Mouse (Mus musculus) brain, embryonic 14.5 days (tissue): ENCODE data around the gene Rab5a. TPM values are rescaled to one million over a fixed set of nuclear protein-coding genes. Genes with fewer than 3 reads are reported as not detected.

Experiments used
- DNase-seq: peaks from one replicate; pipeline ENCODE4 v3.0.0-alpha.2; 2011; ENCODE audit warnings: low read depth
- CTCF ChIP-seq: fragments of 200-500 bp; IDR thresholded peaks from 2 replicates; pipeline ENCODE4 v1.5.1; 2012; ENCODE audit warnings: inconsistent platforms, mild to moderate bottlenecking, moderate library complexity, borderline replicate concordance; ENCODE audit not compliant: insufficient read depth, insufficient read length; ENCODE audit errors: extremely low read depth
- POLR2A ChIP-seq: fragments of 200-500 bp; IDR thresholded peaks from 2 replicates; pipeline ENCODE4 v1.6.1; 2012; ENCODE audit warnings: mild to moderate bottlenecking, inconsistent platforms, borderline replicate concordance; ENCODE audit not compliant: poor library complexity, insufficient read depth, insufficient read length, severe bottlenecking; ENCODE audit errors: extremely low read depth
- polyA plus RNA-seq: library from polyadenylated mRNA; depleted of rRNA; stranded (reverse); fragments of >200 nt; gene quantifications from 2 replicates; pipeline ENCODE4 v1.2.3, GENCODE M21; 2012; rRNA removed

Gene Rab5a
- polyA plus RNA-seq, result 53.6 and 64.6 TPM in 2 replicates

GRCm38 (mm10) chr17:53478858-53479603, at the start of gene Rab5a:
Gene Rab5a (plus strand): TSS chr17:53479234.
- TF ChIP-seq CTCF (no peak), POLR2A (peak; percentile 48; the same call in 1 of the 2 replicates)
- peak; percentile 100 for DNase-seq

GRCm38 (mm10) chr17:53456152-53456551, 22.9 kb upstream of the Rab5a start:
- TF ChIP-seq CTCF (no peak), POLR2A (no peak)
- DNase-seq, result no peak

GRCm38 (mm10) chr17:53456742-53457141, 22.3 kb upstream of the Rab5a start:
- TF ChIP-seq CTCF (no peak), POLR2A (no peak)
- no peak for DNase-seq

GRCm38 (mm10) chr17:53462603-53463495, 16.2 kb upstream of the Rab5a start, which contains the start of gene Efhb:
Gene Efhb (minus strand): TSS chr17:53463321.
- peak; percentile 94 for DNase-seq
- TF ChIP-seq POLR2A (no peak), CTCF (no peak)

GRCm38 (mm10) chr17:53463496-53463840, 15.6 kb upstream of the Rab5a start:
- DNase-seq, result no peak

GRCm38 (mm10) chr17:53465569-53465968, 13.5 kb upstream of the Rab5a start:
- no peak for DNase-seq
- TF ChIP-seq CTCF (peak; percentile 15; the same call in 1 of the 2 replicates), POLR2A (no peak)

More at GRCm38 (mm10) chr17:53463496-53463840, 15.6 kb upstream of the Rab5a start:
- TF ChIP-seq POLR2A, result no peak
- TF ChIP-seq CTCF, result no peak

- no peak for DNase-seq
- no peak for TF ChIP-seq POLR2A
- TF ChIP-seq CTCF, result no peak
Measured at GRCm38 (mm10) chr17:53468697-53469096, 10.3 kb upstream of the Rab5a start.

GRCm38 (mm10) chr17:53478066-53478857, 772 bp upstream of the Rab5a start:
- DNase-seq, result peak; percentile 35
- TF ChIP-seq CTCF (no peak), POLR2A (no peak)

- DNase-seq, result peak; percentile 63
- TF ChIP-seq CTCF, result no peak
Measured at GRCm38 (mm10) chr17:53479604-53480041, 589 bp downstream of the Rab5a start.

GRCm38 (mm10) chr17:53480433-53480832, 1.4 kb downstream of the Rab5a start:
- TF ChIP-seq CTCF (no peak), POLR2A (no peak)

More at GRCm38 (mm10) chr17:53480433-53480832, 1.4 kb downstream of the Rab5a start:
- DNase-seq, result no peak
